Mouse (Mus musculus) C2C12 (cell line): ENCODE results near the gene Olfr281. TPM values are rescaled to one million over a fixed set of nuclear protein-coding genes. Genes with fewer than 3 reads are reported as not detected.

Experiments
- H3K27me3 ChIP-seq: one replicate; pipeline ENCODE4 v1.6.1; 2011; ENCODE audit not compliant: control insufficient read depth, insufficient read depth, insufficient read length
- H3K36me3 ChIP-seq: one replicate; pipeline ENCODE4 v1.6.1; 2011; ENCODE audit not compliant: control insufficient read depth, insufficient read depth
- H3K4me3 ChIP-seq: one replicate; pipeline ENCODE4 v1.5.1; 2011; ENCODE audit warnings: mild to moderate bottlenecking, control low read depth; ENCODE audit not compliant: poor library complexity, insufficient read depth, severe bottlenecking
- H3K79me2 ChIP-seq: one replicate; pipeline ENCODE4 v1.6.1; 2011; ENCODE audit not compliant: control insufficient read depth, insufficient read depth
- H3K79me3 ChIP-seq: one replicate; pipeline ENCODE4 v1.6.1; 2011; ENCODE audit warnings: low read depth, control low read depth
- H3ac ChIP-seq: one replicate; pipeline ENCODE3; 2011; ENCODE audit warnings: low read depth; ENCODE audit not compliant: control insufficient read depth, insufficient read length
- CEBPB ChIP-seq: IDR thresholded peaks from one replicate; pipeline ENCODE4 v1.6.1; 2011; ENCODE audit warnings: low read depth, mild to moderate bottlenecking, control low read depth, moderate library complexity
- CTCF ChIP-seq: IDR thresholded peaks from one replicate; pipeline ENCODE4 v1.5.1; 2011; ENCODE audit not compliant: control insufficient read depth, insufficient read depth, insufficient read length
- FOSL1 ChIP-seq: IDR thresholded peaks from one replicate; pipeline ENCODE4 v1.8.0; 2011; ENCODE audit warnings: mild to moderate bottlenecking, low read length; ENCODE audit not compliant: poor library complexity, insufficient read depth, severe bottlenecking
- MAX ChIP-seq: IDR thresholded peaks from one replicate; pipeline ENCODE4 v1.6.1; 2011; ENCODE audit warnings: mild to moderate bottlenecking, control low read depth
- MYOD1 ChIP-seq: IDR thresholded peaks from one replicate; pipeline ENCODE4 v1.6.1; 2011; ENCODE audit warnings: low read depth; ENCODE audit not compliant: control insufficient read depth, insufficient read length
- MYOG ChIP-seq: IDR thresholded peaks from one replicate; pipeline ENCODE4 v1.6.1; 2011; ENCODE audit not compliant: control insufficient read depth, insufficient read length; ENCODE audit errors: extremely low read depth
- USF1 ChIP-seq: IDR thresholded peaks from one replicate; pipeline ENCODE4 v1.6.1; 2011; ENCODE audit warnings: low read depth, mild to moderate bottlenecking, control low read depth, moderate library complexity
- polyA plus RNA-seq: library from polyadenylated mRNA; unstranded; fragments of >200 nt; fragmentation: generic; extraction: Trizol; gene quantifications from one replicate; pipeline ENCODE4 v1.2.1, GENCODE M21; 2012; ENCODE audit warnings: missing spikeins

Olfr281 gene
- polyA plus RNA-seq, 1 experiment = not detected

- no peaks in the 10 kb centered on the region for H3K79me3 ChIP-seq
- H3K36me3 ChIP-seq = no peaks in the 10 kb centered on the region
- H3K79me2 ChIP-seq = no peaks in the 10 kb centered on the region
- peaks cover 80% of the 10 kb centered on the region for H3K27me3 ChIP-seq
- TF ChIP-seq MAX (no peak), CTCF (no peak), CEBPB (no peak), FOSL1 (no peak), USF1 (no peak), MYOG (no peak), MYOD1 (no peak)
- H3K4me3 ChIP-seq = no peak overlapping the region
- no peak overlapping the region for H3ac ChIP-seq
Observed at GRCm38 (mm10) chr15:98479568-98480102, 27.2 kb downstream of the Olfr281 start.

- no peaks in the 10 kb centered on the region for H3K79me3 ChIP-seq
- H3K27me3 ChIP-seq = peaks cover 60% of the 10 kb centered on the region
Observed at GRCm38 (mm10) chr15:98482701-98483100, 30.3 kb downstream of the Olfr281 start, which contains the start of gene Lalba. Gene Lalba, minus strand, starts transcription at chr15:98482721.

GRCm38 (mm10) chr15:98483907-98484886 is 31.8 kb downstream of the Olfr281 start:
- H3K36me3 ChIP-seq = no peaks in the 10 kb centered on the region
- H3ac ChIP-seq = no peak overlapping the region
- no peak overlapping the region for H3K4me3 ChIP-seq
- H3K79me2 ChIP-seq = no peaks in the 10 kb centered on the region
- H3K27me3 ChIP-seq = peaks cover 48% of the 10 kb centered on the region
- no peak for TF ChIP-seq USF1
- no peaks in the 10 kb centered on the region for H3K79me3 ChIP-seq

More at GRCm38 (mm10) chr15:98482701-98483100, 30.3 kb downstream of the Olfr281 start, which contains the start of gene Lalba:
- no peaks in the 10 kb centered on the region for H3K79me2 ChIP-seq
- TF ChIP-seq FOSL1 = no peak
- TF ChIP-seq CEBPB = no peak
- TF ChIP-seq USF1 = no peak
- no peak for TF ChIP-seq MYOG
- no peak for TF ChIP-seq MAX
- no peak for TF ChIP-seq CTCF
- no peak for TF ChIP-seq MYOD1
- no peaks in the 10 kb centered on the region for H3K36me3 ChIP-seq
- no peak within 1 kb of the TSS for H3K4me3 ChIP-seq
- H3ac ChIP-seq = no peak within 1 kb of the TSS

GRCm38 (mm10) chr15:98486433-98487021 is 34.1 kb downstream of the Olfr281 start:
- H3K79me2 ChIP-seq = no peaks in the 10 kb centered on the region
- H3ac ChIP-seq = no peak overlapping the region
- H3K36me3 ChIP-seq = no peaks in the 10 kb centered on the region
- peaks cover 33% of the 10 kb centered on the region for H3K27me3 ChIP-seq
- no peaks in the 10 kb centered on the region for H3K79me3 ChIP-seq
- TF ChIP-seq MYOD1 (no peak), FOSL1 (no peak), USF1 (no peak), MAX (no peak), CTCF (no peak), MYOG (no peak), CEBPB (no peak)
- no peak overlapping the region for H3K4me3 ChIP-seq

- Histone ChIP-seq H3ac (no peak overlapping the region), H3K79me2 (no peaks in the 10 kb centered on the region), H3K27me3 (peaks cover 32% of the 10 kb centered on the region), H3K36me3 (no peaks in the 10 kb centered on the region), H3K79me3 (no peaks in the 10 kb centered on the region), H3K4me3 (no peak overlapping the region)
- TF ChIP-seq MAX (no peak), MYOD1 (no peak), CEBPB (no peak), FOSL1 (no peak), CTCF (no peak)
Observed at GRCm38 (mm10) chr15:98491332-98491731, 38.9 kb downstream of the Olfr281 start.
